Mouse (Mus musculus): ENCODE measurements around the gene Isg15. TPM values are rescaled to one million over a fixed set of nuclear protein-coding genes. Genes with fewer than 3 reads are reported as not detected.
"Not testable (repeated sequence)": the region's sequence is repeated elsewhere in the genome, so short reads cannot be mapped to it uniquely, and the experiment has no call there.

Gene Isg15
- total RNA-seq, 2 experiments from 2014 or later = 0.66 to 5.6 TPM

- ATAC-seq (replicated peaks; ENCODE audit: low FRiP score, low TSS enrichment, poor library complexity, severe bottlenecking) = no peak
These were observed 16.9 kb downstream of the Isg15 start for GRCm38 (mm10) chr4:156183747-156184146.

- no peak for ATAC-seq (replicated peaks; ENCODE audit: low FRiP score, low TSS enrichment, poor library complexity, severe bottlenecking)
These were observed 23.0 kb downstream of the Isg15 start for GRCm38 (mm10) chr4:156177630-156178029.

GRCm38 (mm10) chr4:156171828-156172227 lies 28.8 kb downstream of the Isg15 start:
- no peak for ATAC-seq (replicated peaks; ENCODE audit: low FRiP score, low TSS enrichment, poor library complexity, severe bottlenecking)

GRCm38 (mm10) chr4:156169129-156169528 lies 31.5 kb downstream of the Isg15 start:
- no peak for ATAC-seq (replicated peaks; ENCODE audit: low FRiP score, low TSS enrichment, poor library complexity, severe bottlenecking)

- no peak for ATAC-seq (replicated peaks; ENCODE audit: low FRiP score, low TSS enrichment, poor library complexity, severe bottlenecking)
These were observed 32.0 kb downstream of the Isg15 start for GRCm38 (mm10) chr4:156168611-156169010.

GRCm38 (mm10) chr4:156166477-156166876 lies 34.1 kb downstream of the Isg15 start:
- ATAC-seq (replicated peaks; ENCODE audit: low FRiP score, low TSS enrichment, poor library complexity, severe bottlenecking) = peak; percentile 81

GRCm38 (mm10) chr4:156154771-156155170 lies 45.8 kb downstream of the Isg15 start:
- no peak for ATAC-seq (replicated peaks; ENCODE audit: low FRiP score, low TSS enrichment, poor library complexity, severe bottlenecking)

GRCm38 (mm10) chr4:156150887-156151286 lies 49.7 kb downstream of the Isg15 start:
- ATAC-seq (replicated peaks; ENCODE audit: low FRiP score, low TSS enrichment, poor library complexity, severe bottlenecking) = not testable (repeated sequence)

Other genes starting within 250 kb of the Isg15 start
- 923 and 965 TPM in 2 replicates for gene C1qtnf12, start 238.5 kb downstream of the Isg15 start, total RNA-seq (2014; fragmentation: Nextera tagmentation)
- 161 and 357 TPM in 2 replicates for gene C1qtnf12, start 238.5 kb downstream of the Isg15 start, total RNA-seq (2017)
- 7.6 and 9.4 TPM in 2 replicates for gene B3galt6, start 208.2 kb downstream of the Isg15 start, total RNA-seq (2014; fragmentation: Nextera tagmentation)
- 11.0 and 11.7 TPM in 2 replicates for gene B3galt6, start 208.2 kb downstream of the Isg15 start, total RNA-seq (2017)
- 48.2 and 74.4 TPM in 2 replicates for gene Sdf4, start 207.9 kb downstream of the Isg15 start, total RNA-seq (2014; fragmentation: Nextera tagmentation)
- 137 and 143 TPM in 2 replicates for gene Sdf4, start 207.9 kb downstream of the Isg15 start, total RNA-seq (2017)
- 2.5 and 6.9 TPM in 2 replicates for gene Tnfrsf4, start 187.0 kb downstream of the Isg15 start, total RNA-seq (2014; fragmentation: Nextera tagmentation)
- 1.8 and 5.6 TPM in 2 replicates for gene Tnfrsf4, start 187.0 kb downstream of the Isg15 start, total RNA-seq (2017)
- 3.7 and 7.5 TPM in 2 replicates for gene Tnfrsf18, start 174.7 kb downstream of the Isg15 start, total RNA-seq (2014; fragmentation: Nextera tagmentation)
- 2.6 and 7.0 TPM in 2 replicates for gene Tnfrsf18, start 174.7 kb downstream of the Isg15 start, total RNA-seq (2017)
- not detected in 2 replicates for gene Ttll10, start 141.4 kb downstream of the Isg15 start, total RNA-seq (2014; fragmentation: Nextera tagmentation)
- gene Ttll10, start 141.4 kb downstream of the Isg15 start, total RNA-seq (2017) = not detected in 2 replicates
- 42.9 and 43.3 TPM in 2 replicates for gene 9430015G10Rik, start 90.8 kb downstream of the Isg15 start, total RNA-seq (2014; fragmentation: Nextera tagmentation)
- gene 9430015G10Rik, start 90.8 kb downstream of the Isg15 start, total RNA-seq (2017) = 33.9 and 38.2 TPM in 2 replicates
- gene Rnf223, start 70.3 kb downstream of the Isg15 start, total RNA-seq (2014; fragmentation: Nextera tagmentation) = 1.1 TPM in 1 of 2 replicates, not detected in the other
- gene Rnf223, start 70.3 kb downstream of the Isg15 start, total RNA-seq (2017) = not detected in 2 replicates
- gene Agrn, start 3.3 kb downstream of the Isg15 start, total RNA-seq (2014; fragmentation: Nextera tagmentation) = 7.8 and 8.9 TPM in 2 replicates
- gene Agrn, start 3.3 kb downstream of the Isg15 start, total RNA-seq (2017) = 3.3 TPM in 2 replicates
- 0.55 TPM in 1 of 2 replicates, not detected in the other for gene AW011738, start 2.5 kb upstream of the Isg15 start, total RNA-seq (2014; fragmentation: Nextera tagmentation)
- gene AW011738, start 2.5 kb upstream of the Isg15 start, total RNA-seq (2017) = 0.38 and 1.2 TPM in 2 replicates
- not detected in 2 replicates for gene Perm1, start 15.1 kb upstream of the Isg15 start, total RNA-seq (2014; fragmentation: Nextera tagmentation)
- gene Perm1, start 15.1 kb upstream of the Isg15 start, total RNA-seq (2017) = not detected in 2 replicates
- gene Plekhn1, start 34.0 kb upstream of the Isg15 start, total RNA-seq (2014; fragmentation: Nextera tagmentation) = 16.9 and 31.4 TPM in 2 replicates
- 8.7 and 11.7 TPM in 2 replicates for gene Plekhn1, start 34.0 kb upstream of the Isg15 start, total RNA-seq (2017)
- gene Noc2l, start 35.2 kb upstream of the Isg15 start, total RNA-seq (2014; fragmentation: Nextera tagmentation) = 160 TPM in 2 replicates
- 148 and 207 TPM in 2 replicates for gene Noc2l, start 35.2 kb upstream of the Isg15 start, total RNA-seq (2017)
- 0.47 and 0.72 TPM in 2 replicates for gene Samd11, start 54.8 kb upstream of the Isg15 start, total RNA-seq (2014; fragmentation: Nextera tagmentation)
- gene Samd11, start 54.8 kb upstream of the Isg15 start, total RNA-seq (2017) = 0.23 and 0.70 TPM in 2 replicates
- gene Vmn2r-ps159, start 130.3 kb upstream of the Isg15 start, total RNA-seq (2014; fragmentation: Nextera tagmentation) = not detected in 2 replicates
- not detected in 2 replicates for gene Vmn2r-ps159, start 130.3 kb upstream of the Isg15 start, total RNA-seq (2017)

Measured in megakaryocyte-erythroid progenitor cell, adult 5-6 weeks (primary cell).